Mouse (Mus musculus) stomach, embryonic 16.5 days (tissue): ENCODE results near the gene Arl11. TPM values are rescaled to one million over a fixed set of nuclear protein-coding genes. Genes with fewer than 3 reads are reported as not detected.
A peak's percentile ranks its signal among the peaks of the same experiment; 100 is the strongest.

ENCODE experiments used
- ATAC-seq: fragments of 200-750 bp; cut with Nextera tagmentation; 2 replicates; pipeline ENCODE4 v1.8.0; 2017; ENCODE audit warnings: moderate number of reproducible peaks, moderate TSS enrichment; ENCODE audit not compliant: insufficient read depth, low FRiP score
- H3K27ac ChIP-seq: fragments of 300-500 bp; sonication (generic); 2 replicates; pipeline ENCODE4 v1.5.1; 2014; ENCODE audit warnings: low read length
- H3K27me3 ChIP-seq: fragments of 300-500 bp; sonication (generic); 2 replicates; pipeline ENCODE4 v1.6.1; 2014; ENCODE audit warnings: low read length, control low read depth, mixed read lengths; ENCODE audit not compliant: control insufficient read depth, insufficient read depth
- H3K36me3 ChIP-seq: fragments of 300-500 bp; sonication (generic); 2 replicates; pipeline ENCODE4 v1.6.1; 2014; ENCODE audit warnings: low read length; ENCODE audit not compliant: control insufficient read depth, insufficient read depth
- H3K4me1 ChIP-seq: fragments of 300-500 bp; sonication (generic); 2 replicates; pipeline ENCODE4 v1.6.1; 2014; ENCODE audit warnings: low read length, control low read depth, mixed read lengths; ENCODE audit not compliant: control insufficient read depth, insufficient read depth
- H3K4me2 ChIP-seq: fragments of 300-500 bp; sonication (generic); 2 replicates; pipeline ENCODE4 v1.6.1; 2014; ENCODE audit warnings: low read depth, low read length, mixed read lengths
- H3K4me3 ChIP-seq: fragments of 300-500 bp; sonication (generic); replicated peaks from 2 replicates; pipeline ENCODE4 v1.5.1; 2014; ENCODE audit warnings: mild to moderate bottlenecking, low read length
- H3K9ac ChIP-seq: fragments of 300-500 bp; sonication (generic); 2 replicates; pipeline ENCODE4 v1.6.1; 2014; ENCODE audit warnings: low read length
- H3K9me3 ChIP-seq: fragments of 300-500 bp; sonication (generic); replicated peaks from 2 replicates; pipeline ENCODE4 v1.6.1; 2016; ENCODE audit warnings: low read length, control low read depth; ENCODE audit not compliant: control insufficient read depth
- WGBS: fragments of 180-500 bp; shearing (Covaris S2); extraction: QIAGEN DNeasy Blood & Tissue Kit; methylation state at CpG from one replicate; pipeline ENCODE4 v1.1.7; 2014; 5-methylcytosine and 5-hydroxymethylcytosine counted together
- polyA plus RNA-seq: library from polyadenylated mRNA; unstranded; fragments of >200 nt; fragmentation: Nextera tagmentation; extraction: Ambion mirVana; gene quantifications from 2 replicates; pipeline ENCODE4 v1.2.1, GENCODE M21; 2015

Arl11 gene
- polyA plus RNA-seq, 1 experiment from 2014 or later, result 1.6 TPM

GRCm38 (mm10) chr14:61346827-61347698 lies 37.5 kb downstream of the Arl11 start:
- H3K4me1 ChIP-seq, result no peaks in the 10 kb centered on the region
- H3K4me3 ChIP-seq, result no peak overlapping the region
- H3K36me3 ChIP-seq, result no peaks in the 10 kb centered on the region
- H3K4me2 ChIP-seq, result no peak overlapping the region
- H3K27me3 ChIP-seq, result no peaks in the 10 kb centered on the region
- no peaks in the 10 kb centered on the region for H3K9me3 ChIP-seq
- H3K27ac ChIP-seq, result no peak overlapping the region
- no peak for ATAC-seq
- 79% methylated on average over 10 of the region's 10 CpGs for WGBS
- no peak overlapping the region for H3K9ac ChIP-seq

DNA sequence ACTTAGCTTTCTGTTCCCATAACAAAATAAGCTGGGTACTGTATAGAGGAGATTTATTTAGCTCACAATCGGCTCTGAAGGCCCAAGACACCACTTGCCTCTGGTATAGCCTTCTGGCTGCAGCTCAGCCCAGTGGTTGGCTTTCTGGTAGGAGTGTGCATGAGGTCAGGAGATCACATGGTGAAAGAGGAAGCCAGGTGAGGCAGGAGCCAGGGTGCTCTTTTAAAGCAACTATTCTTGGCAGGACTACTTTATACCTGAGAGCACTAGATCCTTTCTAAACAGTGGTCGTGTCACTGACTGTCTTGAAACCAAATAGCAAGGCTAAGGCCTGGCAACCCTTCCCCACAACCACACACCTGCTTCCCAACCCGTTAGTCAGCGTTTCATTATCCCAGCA lies 40.3 kb downstream of the Arl11 start:
- 79% methylated on average over 4 of the region's 4 CpGs for WGBS
- ATAC-seq, result no peak
- peaks cover 4% of the 10 kb centered on the region; the same call in 1 of the 2 replicates for H3K4me1 ChIP-seq

GRCm38 (mm10) chr14:61350808-61351207 lies 41.3 kb downstream of the Arl11 start:
- H3K9ac ChIP-seq, result no peak overlapping the region
- no peak overlapping the region for H3K27ac ChIP-seq
- H3K4me2 ChIP-seq, result no peak overlapping the region
- no peak overlapping the region for H3K4me3 ChIP-seq
- 51% methylated on average over 6 of the region's 6 CpGs for WGBS
- H3K36me3 ChIP-seq, result no peaks in the 10 kb centered on the region
- H3K9me3 ChIP-seq, result no peaks in the 10 kb centered on the region
- H3K4me1 ChIP-seq, result peaks cover 4% of the 10 kb centered on the region; the same call in 1 of the 2 replicates
- H3K27me3 ChIP-seq, result no peaks in the 10 kb centered on the region
- no peak for ATAC-seq

More for the DNA sequence above, 40.3 kb downstream of the Arl11 start:
- Histone ChIP-seq H3K36me3 (no peaks in the 10 kb centered on the region), H3K9ac (no peak overlapping the region), H3K27ac (no peak overlapping the region), H3K4me3 (no peak overlapping the region), H3K4me2 (no peak overlapping the region), H3K9me3 (no peaks in the 10 kb centered on the region), H3K27me3 (no peaks in the 10 kb centered on the region)

- Histone ChIP-seq H3K27me3 (no peaks in the 10 kb centered on the region), H3K27ac (peak overlapping the region; percentile 49; the same call in 1 of the 2 replicates), H3K9me3 (no peaks in the 10 kb centered on the region), H3K36me3 (no peaks in the 10 kb centered on the region), H3K4me3 (no peak overlapping the region), H3K4me1 (peaks cover 4% of the 10 kb centered on the region; the same call in 1 of the 2 replicates), H3K9ac (no peak overlapping the region; the same call in 1 of the 2 replicates), H3K4me2 (no peak overlapping the region)
- ATAC-seq, result peak; percentile 60
- WGBS, result 57% methylated on average over 10 of the region's 10 CpGs
Observed at GRCm38 (mm10) chr14:61354251-61355235, 45.0 kb downstream of the Arl11 start.

GRCm38 (mm10) chr14:61360131-61360980 lies 50.8 kb downstream of the Arl11 start, which contains the start of gene Ebpl:
TSS of gene Ebpl (minus strand) at chr14:61360439.
- H3K4me2 ChIP-seq, result peak within 1 kb of the TSS; percentile 55
- peak within 1 kb of the TSS; percentile 74 for H3K4me3 ChIP-seq
- peak within 1 kb of the TSS; percentile 85 for H3K9ac ChIP-seq
- no peaks in the 10 kb centered on the region for H3K27me3 ChIP-seq
- no peaks in the 10 kb centered on the region for H3K9me3 ChIP-seq
- peak within 1 kb of the TSS; percentile 84 for H3K27ac ChIP-seq
- under 1% methylated on average over 40 of the region's 40 CpGs for WGBS
- 0 out of 2 replicates have a peak, but pooled peaks cover under 1% of the 10 kb centered on the region for H3K36me3 ChIP-seq
- no peaks in the 10 kb centered on the region; the same call in 1 of the 2 replicates for H3K4me1 ChIP-seq
- ATAC-seq, result peak; percentile 95

DNA sequence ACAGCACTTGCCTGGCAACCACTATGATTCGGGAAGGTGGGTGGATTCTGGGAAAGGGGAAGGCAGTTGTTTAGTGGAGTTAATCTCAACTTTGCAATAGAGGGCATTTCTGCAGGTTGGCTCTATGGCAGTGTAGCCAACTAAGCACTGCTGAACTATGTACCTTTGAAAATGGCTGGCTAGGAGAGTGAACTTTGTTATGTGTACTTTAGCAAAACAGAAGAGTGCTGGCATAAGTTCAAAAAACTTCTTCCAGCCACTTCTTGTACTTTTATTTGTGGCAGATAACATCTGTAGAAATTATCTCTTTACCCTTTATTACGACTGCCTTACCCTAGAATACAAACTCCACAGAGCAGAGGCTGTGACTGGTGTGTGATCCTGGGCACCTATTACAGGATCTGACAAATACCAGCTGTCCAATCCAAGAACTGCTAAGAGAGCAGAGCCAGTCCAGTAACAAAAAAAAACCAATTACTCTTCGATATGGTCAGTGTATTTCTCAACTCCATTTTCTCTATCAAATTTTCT lies 51.5 kb downstream of the Arl11 start:
- Histone ChIP-seq H3K27me3 (no peaks in the 10 kb centered on the region), H3K9me3 (no peaks in the 10 kb centered on the region), H3K4me1 (no peaks in the 10 kb centered on the region; the same call in 1 of the 2 replicates), H3K36me3 (0 out of 2 replicates have a peak, but pooled peaks cover 3% of the 10 kb centered on the region), H3K4me3 (no peak overlapping the region), H3K27ac (0 out of 2 replicates have a peak overlapping the region, but pooled peaks have one; percentile 84), H3K9ac (no peak overlapping the region), H3K4me2 (peak overlapping the region; percentile 55)
- 45% methylated on average over 3 of the region's 3 CpGs for WGBS
- peak; percentile 27; the same call in 1 of the 2 replicates for ATAC-seq
